ENCODE assay signal across 9 mouse cellular contexts in the genomic region with DNA sequence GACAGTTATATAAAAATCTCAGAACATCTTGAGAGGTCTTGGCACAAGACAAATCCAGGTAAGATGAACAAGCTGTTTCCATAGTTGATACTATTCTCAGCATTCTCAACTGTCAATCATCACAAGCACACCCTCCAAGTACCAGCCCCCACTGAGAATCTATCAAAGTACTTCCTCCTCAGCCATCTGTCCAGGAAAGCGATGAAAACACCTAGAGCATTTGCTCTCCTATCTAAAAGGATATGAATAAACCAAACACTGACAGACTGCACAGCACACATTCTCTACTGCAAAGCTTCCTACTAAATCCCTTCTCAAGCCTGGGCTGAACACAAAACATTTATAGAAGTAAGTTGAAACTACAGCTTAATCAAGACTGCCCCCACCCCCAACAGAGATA. TPM values are rescaled to one million over a fixed set of nuclear protein-coding genes. Genes with fewer than 3 reads are reported as not detected.
A peak's percentile ranks its signal among the peaks of the same experiment; 100 is the strongest.
DNase-seq lines count a peak whose midpoint lies in the region; ATAC-seq lines count a peak whose summit lies in the region.
"Had no signal": no experiment of that assay in that cellular context is flagged by ENCODE, and none has a peak within 500 bp of the region (broad histone marks: within the 10 kb centered on the region; RNA-seq: fewer than 3 reads in every experiment).

No protein-coding gene starts in this region.

- intact Hi-C loops in left cerebral cortex, postnatal 14 days (cut with DNase I) = no loop called here

- DNase-seq in cerebellum, postnatal 4 days (ENCODE audit: low spot score in 2 of 2) = no peak
- peak; percentile 18 for DNase-seq in retina, postnatal 1 day
- DNase-seq in retina, embryonic 14.5 days (ENCODE audit: low spot score) = no peak
- peak; percentile 69 to 70 for DNase-seq in cerebellum, postnatal 10 days
- peak; percentile 19 for DNase-seq in retina, postnatal 7 days (ENCODE audit: low read depth, low spot score)
- no peak for DNase-seq in neural tube, embryonic 10.5 days (ENCODE audit: extremely low spot score, low spot score)
- no peak for DNase-seq in left cerebral cortex, postnatal 14 days (ENCODE audit: low spot score in 2 of 2)
- DNase-seq: lung, postnatal 10 days had no signal

- peak; percentile 96 for ATAC-seq in cerebellum, adult (ENCODE audit: insufficient number of reproducible peaks, low FRiP score, low TSS enrichment)

RNA-seq across cellular contexts. Expression of a gene that starts 6.4 kb away (rescaled TPM):
- total RNA-seq in left cerebral cortex, postnatal 14 days (2021) = 10 to 100 TPM; 20.2 to 27.1 TPM

Comparison
In these comparisons a context has a peak if more than half of its experiments do, and no peak if none do; other contexts are left out.
1. DNase-seq: peak in retina, postnatal 1 day (single experiment), cerebellum, postnatal 10 days (2 of 2) and retina, postnatal 7 days (single experiment); none in cerebellum, postnatal 4 days (0 of 2), retina, embryonic 14.5 days (single experiment), neural tube, embryonic 10.5 days (single experiment) and left cerebral cortex, postnatal 14 days (0 of 2).